Mouse (Mus musculus) T-cell, adult 2 months (primary cell): Measurements from ENCODE around the gene Apbb2.
A peak's percentile ranks its signal among the peaks of the same experiment; 100 is the strongest.

ENCODE experiments used
- DNase-seq: peaks from one replicate; pipeline ENCODE4 v3.0.0; 2022; ENCODE audit warnings: low spot score

The Apbb2 gene

DNA sequence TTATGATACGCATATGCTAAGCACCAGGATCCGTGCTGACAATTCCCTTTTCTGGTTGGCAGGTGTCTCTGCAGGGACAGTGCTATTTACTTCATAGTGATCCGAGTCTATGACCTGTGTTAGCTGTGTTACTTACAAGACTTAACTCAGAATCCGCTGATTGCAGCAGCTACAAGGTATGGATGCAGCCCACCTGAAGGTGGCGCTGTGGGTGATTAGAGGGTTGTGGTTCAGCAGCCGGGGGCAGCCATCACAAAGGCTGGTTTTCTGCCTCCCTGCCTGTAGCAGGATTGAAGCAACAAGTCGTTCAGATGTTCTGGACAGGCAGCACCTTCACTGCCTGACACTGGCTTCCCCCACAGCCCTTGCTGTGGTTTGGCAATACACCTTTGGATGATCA is 280.0 kb downstream of the Apbb2 start:
- peak; percentile 20 for DNase-seq

DNA sequence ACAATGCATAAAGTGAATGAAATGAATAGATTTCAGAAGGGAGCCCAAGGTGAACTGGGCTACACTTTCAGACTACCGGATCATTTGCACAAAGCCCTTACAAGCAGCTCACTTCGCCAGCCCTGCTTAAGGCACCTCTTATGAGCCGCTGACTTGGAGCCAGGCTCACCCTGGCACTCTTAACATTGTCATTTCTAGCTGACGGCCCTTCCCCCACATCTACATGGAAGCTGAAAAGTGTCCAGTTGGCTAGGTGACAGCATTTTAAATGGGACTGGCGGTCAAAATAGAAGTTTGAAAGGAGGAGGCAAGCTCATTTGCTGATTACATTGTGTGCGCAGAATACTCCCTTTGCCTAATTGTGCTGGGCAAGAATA is 280.6 kb downstream of the Apbb2 start:
- DNase-seq, result no peak

DNA sequence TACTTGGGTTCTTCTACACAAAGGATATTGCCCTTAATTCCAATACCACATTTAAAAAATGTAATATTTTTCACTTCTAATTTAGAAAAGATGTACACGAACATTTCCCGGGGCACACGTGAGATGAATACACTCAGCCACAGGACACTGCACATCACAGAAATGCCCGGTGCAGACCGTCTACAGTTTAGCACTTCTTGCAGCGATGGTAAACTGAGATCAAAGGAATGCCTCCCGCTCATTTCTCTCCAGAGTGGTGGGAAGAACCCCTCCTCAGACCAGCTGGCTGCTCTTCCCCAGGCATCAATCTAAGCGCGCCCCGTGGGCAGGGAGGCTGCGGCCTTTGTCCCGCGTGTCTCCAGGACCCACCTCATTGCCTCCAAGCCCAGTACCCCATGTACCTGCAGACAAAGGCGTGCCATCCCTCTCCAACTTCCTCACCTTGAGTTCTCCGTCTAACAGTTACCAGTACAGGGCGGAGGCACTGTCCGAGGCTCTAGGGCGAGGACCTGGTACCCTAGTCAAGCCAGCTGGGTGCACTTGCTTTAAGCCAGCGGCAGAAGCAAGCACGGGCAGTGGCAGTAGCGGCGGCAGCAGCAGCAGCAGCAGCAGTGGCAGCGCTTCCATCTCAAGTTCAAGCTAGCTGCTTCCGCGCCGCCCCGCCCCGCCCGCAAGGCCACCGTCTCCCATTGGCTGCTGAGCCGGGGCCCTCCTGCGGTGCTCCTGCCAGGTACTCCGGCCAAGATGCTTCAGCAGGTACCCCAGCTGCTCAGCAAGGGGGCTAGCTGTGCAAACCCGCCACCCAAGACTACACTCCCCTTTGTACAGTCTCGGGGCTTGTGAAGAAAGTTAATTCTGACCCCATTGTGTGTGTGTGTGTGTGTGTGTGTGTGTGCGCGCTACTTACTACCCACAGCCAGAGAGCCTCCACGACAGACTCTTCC is 281.3 kb downstream of the Apbb2 start:
- peak; percentile 33 for DNase-seq

DNA sequence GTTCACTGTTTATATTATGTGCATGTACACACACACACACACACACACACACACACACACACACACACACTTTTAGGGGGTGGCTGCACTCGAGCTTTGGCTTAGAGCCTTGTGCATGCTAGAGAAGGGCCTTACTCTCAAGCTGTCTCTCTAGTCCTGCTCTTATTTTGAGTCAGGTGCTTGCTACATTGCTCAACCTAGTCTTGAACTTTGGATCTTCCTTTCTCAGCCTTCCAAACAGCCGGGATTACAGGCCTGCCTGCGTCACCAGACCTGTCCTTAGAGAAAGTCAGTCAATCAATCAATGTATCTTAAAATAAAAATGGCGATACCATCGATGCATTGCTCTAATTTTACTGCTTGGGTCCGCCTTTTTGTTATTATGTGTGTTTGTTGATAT is 287.8 kb downstream of the Apbb2 start:
- DNase-seq, result no peak

DNA sequence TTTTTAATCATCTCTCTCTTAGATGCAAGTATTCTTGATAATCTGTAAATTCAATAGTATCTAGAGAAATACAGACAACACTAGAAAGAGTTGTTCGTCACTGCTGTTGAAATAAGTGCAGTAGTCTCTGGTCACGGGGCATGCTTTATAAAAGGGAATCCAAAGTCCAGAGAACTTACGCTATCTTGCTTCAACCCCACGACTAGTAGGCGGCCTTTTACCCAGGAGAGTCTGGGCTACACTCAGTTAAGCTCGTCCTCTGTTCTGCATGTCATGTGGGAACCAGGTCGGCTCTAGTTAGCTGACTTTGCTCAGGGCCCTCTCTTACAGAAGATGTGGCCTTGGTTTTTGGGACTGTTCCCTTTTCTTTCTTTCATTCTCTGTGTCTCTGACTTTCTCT is 289.8 kb downstream of the Apbb2 start:
- DNase-seq, result no peak

DNA sequence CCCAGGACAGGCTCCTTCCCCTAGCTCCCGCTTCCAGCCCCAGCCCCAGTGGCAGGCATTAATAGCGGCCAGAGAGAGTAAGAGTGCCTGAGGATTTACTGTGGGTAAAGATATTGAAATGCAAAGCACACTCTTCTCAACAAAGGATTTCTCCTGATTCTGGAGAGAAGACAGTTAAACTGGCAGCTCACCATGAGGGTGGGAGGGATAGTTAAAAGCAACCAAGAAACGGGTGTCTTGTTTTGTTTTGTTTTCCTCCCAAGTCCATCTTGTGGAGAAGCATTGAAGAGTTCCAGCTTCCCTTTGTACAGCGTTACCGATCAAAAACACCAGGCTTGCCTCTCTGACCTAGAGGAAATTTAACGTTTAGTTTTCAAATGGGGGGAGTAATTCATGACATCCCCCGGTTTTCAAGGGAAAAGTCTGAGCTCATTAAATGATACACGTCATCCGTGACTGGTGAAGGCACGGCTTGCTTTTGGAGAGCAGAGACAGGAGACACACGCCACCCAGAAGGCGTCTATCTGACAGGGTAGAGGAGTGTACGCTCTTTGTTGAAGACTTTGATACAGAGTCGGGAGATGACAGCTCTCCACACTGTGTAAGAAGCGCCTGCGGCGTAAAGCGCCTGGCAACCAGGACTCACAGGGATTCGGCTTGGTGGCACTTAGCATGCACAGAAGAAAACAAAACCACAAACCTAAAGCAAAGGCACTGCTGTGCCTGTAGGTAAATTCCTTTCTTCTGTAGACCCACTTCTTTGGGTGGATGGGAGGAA is 290.4 kb downstream of the Apbb2 start:
- no peak for DNase-seq

DNA sequence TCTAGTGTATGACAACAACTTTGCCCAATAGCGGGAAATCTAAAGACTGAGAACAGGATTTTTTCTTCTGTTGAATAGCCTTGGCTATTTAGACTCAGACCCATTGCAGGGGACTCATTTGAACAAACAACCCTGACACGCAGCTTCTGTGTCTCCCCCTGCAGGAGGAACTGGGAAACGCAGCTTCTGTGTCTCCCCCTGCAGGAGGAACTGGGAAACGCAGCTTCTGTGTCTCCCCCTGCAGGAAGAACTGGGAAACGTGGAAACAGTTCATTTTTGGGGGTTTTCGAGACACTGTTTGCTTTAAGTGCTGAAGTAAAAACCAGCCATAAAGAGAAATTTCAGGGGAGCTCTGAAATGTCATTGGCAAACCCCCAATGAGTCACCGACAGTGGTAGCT is 292.2 kb downstream of the Apbb2 start:
- peak; percentile 28 for DNase-seq

DNA sequence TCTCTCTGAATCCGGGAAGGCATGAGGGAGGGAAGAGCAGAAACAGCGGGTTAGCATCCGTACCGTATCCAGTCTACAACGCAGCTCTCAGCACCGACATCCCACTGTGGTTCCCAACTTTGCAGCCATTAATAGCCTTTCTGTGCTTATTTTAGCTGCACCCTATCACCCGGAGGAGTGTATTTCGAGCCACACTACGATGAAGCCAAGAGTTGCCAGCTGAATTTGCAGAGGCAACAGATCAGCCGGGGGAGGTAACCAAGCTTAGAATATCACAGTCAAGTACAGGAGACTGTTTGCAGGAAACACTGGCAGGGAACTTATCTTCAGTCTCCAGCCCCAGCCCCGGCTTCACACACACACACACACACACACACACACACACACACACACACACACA is 295.0 kb downstream of the Apbb2 start:
- DNase-seq, result no peak

DNA sequence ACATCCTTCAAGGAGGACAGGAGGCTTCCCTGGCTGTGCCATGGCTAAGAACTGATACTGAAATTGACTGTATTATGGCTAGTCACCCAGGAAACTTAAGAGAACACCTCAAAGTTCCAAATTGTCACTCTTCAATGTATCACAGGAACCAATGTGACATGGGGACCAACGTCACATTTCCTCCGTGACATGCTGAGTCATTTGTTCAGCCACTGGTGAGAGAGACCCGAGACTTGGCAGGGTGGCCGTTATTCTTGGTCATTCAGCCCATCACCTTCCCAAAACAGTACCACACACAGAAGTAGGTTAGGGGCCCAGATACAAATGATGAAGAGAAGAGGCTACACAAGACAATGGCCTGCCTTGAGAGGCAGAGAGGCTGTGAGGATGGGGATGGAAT is 295.5 kb downstream of the Apbb2 start:
- DNase-seq, result no peak

DNA sequence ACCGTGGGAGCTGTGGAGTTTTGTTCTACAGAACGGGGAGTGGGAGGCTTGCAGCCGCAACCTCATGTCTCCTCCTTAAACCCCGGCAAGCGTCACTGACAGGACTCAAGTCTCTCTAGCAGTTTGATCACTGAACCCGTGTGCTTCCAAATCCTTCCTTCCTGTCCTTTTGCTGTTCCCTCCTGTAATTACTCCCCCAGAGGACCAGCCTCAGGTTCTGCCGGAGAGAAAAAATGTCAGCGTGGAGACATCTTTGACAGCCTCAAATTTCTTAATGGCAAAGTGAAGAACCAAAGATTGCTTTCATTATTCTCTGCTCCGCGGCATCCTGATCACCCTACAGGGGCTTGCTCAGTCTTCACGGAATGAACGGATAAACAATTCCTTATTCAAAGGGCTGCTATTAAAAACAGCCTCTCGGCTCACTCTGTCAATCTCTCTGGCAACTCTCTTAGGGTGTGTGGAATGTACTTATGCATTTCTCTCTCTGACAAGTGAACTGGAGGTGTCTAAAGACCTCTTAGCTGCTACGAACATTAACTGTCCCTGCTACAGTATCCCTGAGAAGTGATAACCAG is 298.7 kb downstream of the Apbb2 start:
- no peak for DNase-seq

DNA sequence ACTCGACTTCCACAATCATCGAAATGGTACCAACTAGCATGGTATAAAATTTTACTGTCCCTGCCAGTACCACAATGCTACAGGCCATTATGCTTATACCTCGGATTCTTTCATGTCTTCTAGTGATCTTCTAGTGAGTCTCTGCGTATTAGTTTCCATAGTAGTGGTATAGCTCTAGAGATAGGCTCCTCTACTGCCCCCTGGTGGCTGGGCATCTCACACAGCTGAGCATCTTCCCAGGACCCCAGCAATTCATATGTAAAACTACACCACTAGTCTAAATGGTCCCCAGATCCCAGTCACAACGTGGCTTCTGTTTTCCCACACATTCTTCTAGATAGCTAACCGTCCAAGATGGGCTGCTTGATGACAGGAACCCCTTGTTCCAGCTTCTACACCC is 299.2 kb downstream of the Apbb2 start:
- peak; percentile 47 for DNase-seq

DNA sequence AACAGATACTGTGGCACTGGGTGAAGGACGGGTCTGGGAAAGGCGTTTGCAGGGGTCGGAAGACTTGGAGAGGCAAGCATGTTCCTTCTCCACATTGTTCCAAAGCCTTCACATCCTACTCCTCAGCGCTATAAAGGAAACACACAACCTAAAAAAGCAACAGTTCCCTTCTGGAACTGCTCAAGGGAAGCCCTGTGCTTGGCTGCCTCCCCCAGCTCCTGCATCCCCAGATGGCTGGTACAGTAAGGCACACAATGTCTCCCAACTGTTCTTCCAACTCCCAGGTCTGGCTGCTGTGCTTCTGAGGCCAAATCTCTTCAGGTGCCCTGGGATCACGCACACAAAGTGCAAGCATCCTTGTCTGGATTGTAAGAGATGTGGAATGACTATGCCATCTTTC is 302.8 kb downstream of the Apbb2 start:
- no peak for DNase-seq

DNA sequence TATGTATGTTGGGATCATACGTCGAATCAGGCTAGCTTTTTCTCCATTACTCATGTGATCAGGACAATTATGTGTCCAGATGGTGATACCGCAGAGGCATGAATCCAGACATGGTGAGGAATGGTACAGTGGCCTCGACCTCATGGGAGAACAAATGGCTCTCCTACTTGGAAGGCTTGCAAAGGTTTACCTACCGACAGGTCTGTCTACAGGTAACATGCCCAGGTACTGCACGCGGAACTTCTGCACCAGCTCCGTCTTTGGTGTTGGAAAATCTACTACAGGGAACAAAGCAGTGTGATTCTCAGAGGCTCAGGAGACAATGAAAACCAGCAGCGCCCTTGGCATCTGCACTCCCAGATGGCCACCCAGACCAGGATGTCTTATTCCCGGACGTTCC is 307.8 kb downstream of the Apbb2 start:
- DNase-seq, result no peak

DNA sequence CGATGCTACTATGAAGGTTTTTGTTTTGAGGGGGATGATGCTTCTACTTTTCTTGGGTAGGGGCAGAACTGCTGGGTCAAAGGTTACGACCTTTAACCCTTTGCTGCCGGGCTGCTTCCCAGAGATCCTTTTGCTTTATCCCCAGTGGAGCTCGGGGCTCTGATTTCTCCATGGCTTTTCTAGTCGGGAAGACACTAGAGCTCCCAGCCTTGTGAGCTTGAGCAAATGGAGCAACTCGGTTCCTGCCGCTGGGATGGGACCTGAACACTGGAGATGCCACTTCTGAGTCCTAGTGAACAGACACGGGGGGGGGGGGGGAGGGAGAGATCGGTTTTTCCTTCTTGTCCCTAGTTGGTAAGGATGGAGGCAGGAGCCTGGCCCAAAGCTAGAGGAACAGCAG is 308.3 kb downstream of the Apbb2 start:
- DNase-seq, result no peak

DNA sequence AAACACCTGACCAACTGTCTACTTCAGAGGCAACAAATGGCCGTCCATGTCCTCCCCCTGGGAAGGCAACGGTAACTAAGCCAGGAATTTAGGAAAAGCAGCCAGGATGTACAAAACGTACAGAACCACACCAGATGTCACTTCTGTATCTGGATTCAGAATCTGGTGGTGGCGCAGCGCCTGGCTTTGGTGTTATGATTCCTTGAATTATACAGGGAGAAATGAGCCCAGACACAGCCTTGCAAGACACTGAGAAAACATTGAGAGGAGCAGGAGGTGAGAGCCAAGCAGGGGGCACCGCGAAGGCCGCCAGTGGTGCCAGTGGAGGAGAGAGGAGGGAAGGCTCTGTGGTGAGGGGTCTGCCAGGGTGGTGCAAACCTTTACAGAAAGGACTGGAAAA is 313.1 kb downstream of the Apbb2 start:
- no peak for DNase-seq

DNA sequence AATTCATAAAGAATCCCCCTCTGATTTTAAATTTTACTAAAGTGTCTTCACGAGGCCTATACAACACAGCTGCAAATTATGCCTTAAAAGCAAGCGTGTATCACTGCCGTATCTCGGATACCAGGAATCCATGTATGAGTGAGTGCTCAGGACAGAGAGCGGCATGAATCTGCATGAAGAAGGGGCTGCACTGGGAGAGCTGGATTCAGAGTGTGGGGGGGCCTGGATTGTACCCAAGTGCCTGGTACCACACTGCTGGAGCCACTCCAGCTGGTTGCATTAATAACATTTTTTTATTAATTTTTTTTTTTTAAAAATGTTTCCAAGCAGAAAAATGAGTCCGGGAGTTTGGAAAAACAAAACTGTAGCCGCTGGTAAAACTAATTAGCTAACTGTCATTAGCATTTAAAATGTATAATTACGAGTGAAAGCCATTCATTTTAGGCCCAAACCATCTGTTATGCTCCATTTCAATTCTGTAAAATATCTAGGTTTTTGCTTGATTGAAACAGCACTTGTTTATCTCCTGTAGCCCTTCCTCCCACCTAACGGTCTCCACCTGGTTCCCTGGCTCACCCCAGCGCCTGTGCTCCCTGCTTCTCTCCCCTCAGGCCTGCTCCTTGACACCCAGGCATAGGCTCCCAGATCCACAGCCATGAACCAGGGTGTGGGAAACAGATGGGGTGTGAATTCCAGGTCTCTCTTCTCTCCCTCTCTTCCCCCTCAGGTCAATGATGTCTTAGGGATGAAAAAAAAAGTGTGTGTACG is 314.1 kb downstream of the Apbb2 start:
- no peak for DNase-seq

DNA sequence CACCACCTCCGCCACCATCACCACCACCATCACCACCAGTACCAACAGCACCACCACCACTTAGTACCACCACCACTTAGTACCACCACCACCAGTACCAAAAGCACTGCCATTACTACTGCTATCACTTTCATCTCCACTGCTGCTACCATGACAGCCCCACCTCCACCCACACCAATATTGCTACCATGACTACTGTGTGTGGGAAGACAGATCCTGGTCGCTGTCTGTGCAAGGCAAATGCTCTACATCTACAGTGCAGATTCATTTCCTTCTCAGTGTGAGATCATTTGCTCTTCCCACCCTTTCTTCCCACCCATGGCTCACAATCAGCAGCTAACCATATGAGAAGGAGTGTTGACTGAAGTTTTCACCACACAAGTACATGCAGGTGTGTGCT is 315.7 kb downstream of the Apbb2 start:
- DNase-seq, result no peak

DNA sequence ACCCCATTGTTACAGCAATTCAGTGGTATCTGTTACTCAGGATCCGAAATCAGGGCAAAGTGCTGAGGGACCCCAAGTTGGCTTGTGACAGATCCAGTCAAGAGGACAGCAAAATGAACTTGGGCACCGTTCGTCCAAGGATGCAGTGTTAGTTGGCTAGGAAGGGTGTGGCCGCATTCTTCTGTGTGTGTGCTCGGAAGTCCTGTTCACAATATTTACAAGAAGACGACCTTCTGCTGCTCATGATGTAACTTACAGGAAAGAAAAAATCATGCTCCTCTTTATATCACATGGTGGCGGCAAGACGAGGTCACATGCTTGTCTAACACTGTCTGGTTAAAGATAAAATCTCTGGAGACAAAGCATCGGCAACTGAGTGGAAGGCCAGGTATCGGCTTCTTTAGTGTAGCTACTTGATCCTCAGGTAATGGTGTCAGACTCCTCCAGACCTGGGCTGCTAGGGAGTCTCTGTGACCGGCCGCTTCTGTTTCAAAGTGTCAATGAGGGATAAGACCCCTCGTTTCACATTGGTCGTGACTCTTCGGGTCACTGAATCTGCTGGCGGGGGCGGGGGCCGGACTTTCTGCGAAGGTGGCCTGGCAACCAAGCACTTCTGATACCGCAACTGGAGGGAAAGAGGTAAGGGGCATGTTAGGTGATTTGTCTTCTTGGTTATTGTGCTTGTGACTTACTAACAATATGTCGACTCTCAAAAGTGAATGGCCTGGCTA is 316.3 kb downstream of the Apbb2 start:
- no peak for DNase-seq

DNA sequence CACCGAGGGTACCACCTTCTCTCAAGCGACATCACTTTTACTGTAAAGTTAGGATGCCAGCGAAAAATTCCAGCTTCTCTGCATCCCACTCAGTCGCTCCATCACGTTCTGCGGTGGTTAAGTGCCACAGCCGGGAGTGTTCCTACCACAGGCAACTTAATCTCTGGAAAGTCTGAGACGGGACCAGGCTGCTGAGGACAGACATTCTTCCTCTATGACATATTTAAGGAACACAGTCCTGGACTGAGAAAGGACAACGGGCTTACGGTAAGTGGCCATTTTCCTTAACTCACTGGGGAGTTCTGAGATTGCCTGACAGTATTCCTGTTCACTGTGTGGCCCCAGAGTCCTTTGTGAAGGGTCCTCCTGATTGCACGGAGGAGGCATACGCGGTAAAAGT is 318.0 kb downstream of the Apbb2 start:
- DNase-seq, result no peak

DNA sequence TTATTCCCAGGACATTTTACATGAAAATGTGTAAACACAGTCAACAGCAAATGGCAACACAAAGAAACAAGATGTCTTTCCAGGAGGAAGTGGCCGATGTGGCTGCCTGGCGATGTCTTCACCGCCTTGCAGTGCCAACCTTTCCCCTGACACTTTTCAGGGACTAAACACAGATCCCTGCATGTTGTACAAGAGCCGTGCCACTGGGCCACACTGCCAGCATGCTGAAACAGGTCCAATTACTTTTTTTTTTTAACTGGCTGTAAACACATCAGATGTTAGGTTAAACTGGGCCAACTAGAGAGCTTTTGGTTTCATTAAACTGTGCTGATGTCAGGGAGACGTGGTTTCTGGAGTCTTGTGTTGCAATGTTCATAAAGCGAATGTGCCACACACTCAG is 319.7 kb downstream of the Apbb2 start:
- no peak for DNase-seq

DNA sequence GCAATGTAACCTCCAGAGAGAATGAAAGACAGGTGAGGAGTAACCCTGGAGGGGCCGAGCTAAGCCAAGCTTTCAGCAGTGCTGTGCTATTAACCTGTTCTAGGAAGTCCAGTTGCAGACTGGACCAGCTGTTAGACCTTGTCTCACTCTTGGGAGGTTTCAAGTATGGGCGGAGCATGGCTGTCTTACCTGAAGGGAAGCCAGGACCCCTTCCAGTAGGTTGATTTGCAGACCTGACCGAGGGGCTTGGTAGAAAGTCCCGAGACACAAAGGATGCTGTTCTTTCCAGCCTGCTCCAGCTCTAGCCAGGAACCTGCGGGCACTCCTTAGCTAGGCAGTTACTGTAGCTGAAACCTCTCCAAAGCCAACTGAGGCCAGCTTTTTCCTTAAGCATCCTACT is 322.5 kb downstream of the Apbb2 start:
- DNase-seq, result no peak

DNA sequence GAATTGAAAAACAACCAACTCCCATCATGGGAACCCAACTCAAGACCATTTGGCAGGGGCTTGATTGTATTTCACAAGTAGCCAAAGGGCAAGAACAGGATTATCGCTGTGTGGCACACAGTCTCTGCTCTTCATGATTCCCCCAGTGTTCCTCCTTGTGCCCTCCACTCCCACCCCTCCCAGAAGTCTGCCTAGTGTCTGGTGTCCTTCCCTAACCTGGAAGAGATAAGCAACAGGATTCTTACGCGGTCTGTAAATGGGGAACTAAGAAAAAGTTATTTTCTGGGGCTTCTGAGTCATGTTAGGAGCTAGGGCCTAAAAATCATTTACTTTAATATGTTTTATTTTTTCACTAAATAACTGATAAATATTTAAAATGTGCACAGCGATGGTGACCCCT is 323.6 kb downstream of the Apbb2 start:
- no peak for DNase-seq
